Mouse (Mus musculus) T-helper 1 cell (primary cell): ENCODE measurements at regions not wholly inside any gene's neighbourhood (a gene's known extent, or its start where the extent isn't known, plus 50 kb on each side); places are given as distances from the start of the nearest gene placed in this dataset.

Experiments used
- in situ Hi-C: fragments of 300-600 bp; cut with MboI, MseI; formaldehyde crosslinking; loops from one replicate; pipeline ENCODE4 v1.15.1; 2025; ENCODE audit warnings: high pct_unique_total_duplicates

DNA sequence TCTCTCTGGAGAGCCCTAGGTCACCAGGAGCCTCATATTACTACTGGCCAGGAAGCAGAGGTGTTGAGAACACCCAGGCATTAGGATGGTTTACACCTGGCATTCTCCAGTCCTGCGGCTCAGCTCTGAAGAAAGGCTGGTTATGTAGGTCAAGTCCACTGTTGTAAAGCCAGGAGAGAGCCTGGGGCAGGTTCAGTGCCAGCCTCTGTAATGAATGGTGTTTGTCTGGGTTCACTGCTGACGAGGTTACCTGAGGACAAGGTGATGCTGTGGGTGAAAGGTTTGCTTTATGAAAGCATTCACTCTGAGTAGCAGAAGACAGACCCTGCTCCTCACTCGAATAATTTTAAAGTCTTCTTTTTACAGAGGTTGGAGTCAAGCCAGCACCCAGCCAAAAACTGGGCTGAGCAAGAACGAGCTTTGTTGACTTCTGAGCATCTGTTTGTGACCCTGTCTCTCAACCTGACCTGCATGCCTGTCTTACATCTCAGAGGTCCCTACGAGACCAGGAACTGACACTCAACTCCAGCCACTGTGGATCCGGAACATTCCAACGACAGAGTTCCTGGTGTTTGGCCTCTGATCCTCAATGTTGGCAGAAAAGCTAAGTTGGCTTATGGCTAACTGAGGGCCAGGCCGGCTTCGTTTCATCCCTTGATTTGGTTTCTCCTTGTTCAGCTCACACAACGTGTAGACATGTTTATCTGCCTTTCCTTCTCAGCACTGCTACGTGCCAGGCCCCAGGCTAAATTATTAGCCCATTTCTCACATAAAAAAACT is 327.0 kb downstream of the Zfp706 start:
- in situ Hi-C loops: no loop called here

DNA sequence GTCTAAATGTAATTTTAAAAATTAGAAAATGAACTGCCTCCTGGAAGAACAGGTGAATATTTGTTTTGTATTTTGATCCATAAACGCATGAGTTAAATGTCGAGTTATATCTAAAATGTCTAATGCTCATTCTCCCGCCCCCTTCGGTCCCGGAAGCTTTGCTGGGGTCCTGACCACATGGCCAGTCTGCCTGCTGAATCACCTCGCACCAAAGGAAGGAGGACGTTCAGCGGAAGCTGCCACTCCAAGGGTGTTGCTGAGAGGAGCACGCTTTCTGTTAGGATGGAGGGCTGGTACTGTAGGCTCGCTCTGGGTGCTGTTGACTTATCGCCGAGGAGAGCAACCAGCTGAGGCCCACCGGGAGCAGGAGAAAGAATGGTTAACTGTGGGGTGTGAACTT is 328.0 kb downstream of the Zfp706 start:
- in situ Hi-C loops: no loop called here

DNA sequence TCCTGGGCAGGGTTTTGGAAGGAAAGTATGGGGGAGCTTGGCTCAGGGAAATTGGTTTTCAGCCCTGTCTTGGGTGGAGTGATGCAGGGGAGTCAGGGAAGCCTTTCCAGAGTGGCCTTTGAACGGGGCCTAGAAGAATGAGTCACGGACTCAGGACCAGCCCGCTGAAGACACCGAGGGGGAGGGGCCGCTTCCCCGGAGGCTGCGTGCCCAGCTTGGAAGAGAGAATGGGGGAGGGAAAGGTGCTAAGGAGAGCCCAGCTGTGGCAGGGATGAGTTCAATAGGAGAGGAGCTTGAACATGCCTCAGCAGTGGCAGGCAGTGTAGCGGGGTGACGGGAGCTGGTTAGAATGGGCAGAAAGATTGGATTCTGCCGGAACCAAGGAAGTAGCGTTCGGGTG is 337.8 kb downstream of the Zfp706 start:
- in situ Hi-C loops: no loop called here

DNA sequence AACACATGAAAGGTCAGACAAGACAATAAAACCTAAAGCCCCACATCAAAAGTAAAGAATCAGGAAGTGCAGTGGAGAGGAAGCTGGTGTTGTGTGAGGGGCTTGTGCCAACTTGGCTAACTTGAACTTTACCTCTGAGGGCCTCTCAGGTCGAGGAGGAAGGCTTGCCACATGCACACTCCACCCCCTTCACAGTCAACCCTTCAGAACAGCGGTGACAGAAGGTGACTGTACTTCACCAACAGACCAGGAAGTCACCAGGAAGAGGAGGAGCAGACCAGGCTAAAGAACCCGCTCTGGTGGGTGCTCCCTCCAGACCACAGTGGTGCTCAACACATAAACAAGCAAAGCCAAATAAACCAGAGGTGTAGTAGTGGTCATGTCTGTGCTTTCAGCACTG is 341.0 kb downstream of the Zfp706 start:
- in situ Hi-C loops: no loop called here

DNA sequence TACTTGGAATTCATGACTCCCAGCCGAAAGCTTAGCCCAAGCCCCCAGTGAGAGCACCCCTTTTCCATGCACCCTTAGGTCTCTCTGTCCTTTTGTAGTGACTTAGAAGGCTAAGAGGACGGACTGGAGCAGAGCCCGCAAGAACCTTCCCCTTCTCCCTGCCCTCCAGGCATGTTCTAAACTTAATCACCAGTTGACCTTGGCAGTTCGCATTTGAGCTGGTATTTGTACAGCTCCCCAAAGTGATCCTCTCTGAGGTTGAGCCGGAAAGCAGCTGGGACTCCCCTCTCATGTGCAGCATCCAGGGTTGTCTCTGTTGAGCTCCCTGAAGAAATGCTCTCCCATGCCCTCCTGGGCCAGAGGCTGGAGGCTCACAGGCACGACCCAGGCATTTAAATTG is 343.2 kb downstream of the Zfp706 start:
- in situ Hi-C loops: no loop called here

DNA sequence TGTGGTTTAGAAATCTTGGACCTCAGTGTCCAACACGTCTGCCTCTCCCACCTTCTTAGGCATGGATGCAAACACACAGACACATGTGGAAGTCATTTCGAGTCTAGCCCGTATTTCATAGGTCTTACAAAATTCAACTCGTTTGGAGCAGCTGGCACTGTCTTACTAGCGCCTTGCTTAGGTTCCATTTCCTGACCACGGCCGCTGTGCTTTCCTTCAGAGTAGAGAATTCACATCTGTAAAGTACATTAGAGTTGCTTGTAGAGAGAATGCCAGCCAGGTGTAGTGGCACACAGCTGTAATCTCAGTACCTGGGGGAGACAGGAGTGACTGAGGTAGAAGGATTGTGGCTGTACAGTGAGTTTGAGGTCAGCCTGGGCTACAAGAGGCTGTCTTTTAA is 346.6 kb downstream of the Zfp706 start:
- in situ Hi-C loops: no loop called here
